Mouse (Mus musculus) hindbrain, postnatal 0 days (tissue): ENCODE measurements around the gene Drd2. TPM values are rescaled to one million over a fixed set of nuclear protein-coding genes. Genes with fewer than 3 reads are reported as not detected.

ENCODE experiments used
- ATAC-seq: fragments of 200-750 bp; cut with Nextera tagmentation; 2 replicates; pipeline ENCODE4 v1.8.0; 2017; ENCODE audit warnings: mild to moderate bottlenecking, moderate TSS enrichment, moderate library complexity
- DNase-seq: peaks from one replicate; pipeline ENCODE4 v3.0.0-alpha.2; 2015; ENCODE audit warnings: low spot score
- H3K27ac ChIP-seq: fragments of 300-500 bp; sonication (generic); 2 replicates; pipeline ENCODE4 v1.5.1; 2014; ENCODE audit warnings: mild to moderate bottlenecking
- H3K27me3 ChIP-seq: fragments of 300-500 bp; sonication (generic); 2 replicates; pipeline ENCODE4 v1.6.1; 2014; ENCODE audit warnings: low read length, mixed read lengths; ENCODE audit not compliant: insufficient read depth
- H3K36me3 ChIP-seq: fragments of 300-500 bp; sonication (generic); 2 replicates; pipeline ENCODE4 v1.6.1; 2014; ENCODE audit warnings: low read length, mixed read lengths; ENCODE audit not compliant: insufficient read depth
- H3K4me1 ChIP-seq: fragments of 300-500 bp; sonication (generic); 2 replicates; pipeline ENCODE4 v1.6.1; 2014; ENCODE audit warnings: antibody characterized with exemption, low read length, mixed read lengths; ENCODE audit not compliant: insufficient read depth
- H3K4me2 ChIP-seq: fragments of 300-500 bp; sonication (generic); 2 replicates; pipeline ENCODE4 v1.6.1; 2014; ENCODE audit warnings: low read depth, mild to moderate bottlenecking, low read length, moderate library complexity, mixed read lengths
- H3K4me3 ChIP-seq: fragments of 300-500 bp; sonication (generic); 2 replicates; pipeline ENCODE4 v1.5.1; 2014; ENCODE audit warnings: low read length
- H3K9ac ChIP-seq: fragments of 300-500 bp; sonication (generic); replicated peaks from 2 replicates; pipeline ENCODE4 v1.6.1; 2014; ENCODE audit warnings: mild to moderate bottlenecking, low read length, moderate library complexity, mixed read lengths
- H3K9me3 ChIP-seq: fragments of 300-500 bp; sonication (generic); 2 replicates; pipeline ENCODE4 v1.6.1; 2016; ENCODE audit warnings: low read length, mixed read lengths
- CTCF ChIP-seq: IDR thresholded peaks from 2 replicates; pipeline ENCODE4 v1.5.1; 2016; ENCODE audit warnings: antibody characterized with exemption, control low read depth, low read depth
- WGBS: fragments of 180-500 bp; shearing (Covaris S2); extraction: QIAGEN DNeasy Blood & Tissue Kit; methylation state at CpG from one replicate; pipeline ENCODE4 v1.1.7; 2014; 5-methylcytosine and 5-hydroxymethylcytosine counted together
- polyA plus RNA-seq: library from polyadenylated mRNA; unstranded; fragments of >200 nt; fragmentation: Nextera tagmentation; extraction: Ambion mirVana; gene quantifications from 2 replicates; pipeline ENCODE4 v1.2.1, GENCODE M21; 2015
- total RNA-seq: library from RNA; depleted of rRNA; stranded (reverse); fragments of >200 nt; gene quantifications from 2 replicates; pipeline ENCODE4 v1.2.3, GENCODE M21; 2014

The Drd2 gene
- total and polyA plus RNA-seq, 2 experiments from 2014 or later = 4.9 to 8.4 TPM

GRCm38 (mm10) chr9:49396006-49396405, 55.6 kb downstream of the Drd2 start:
- Histone ChIP-seq H3K36me3 (no peaks in the 10 kb centered on the region), H3K4me2 (no peak overlapping the region), H3K4me1 (no peaks in the 10 kb centered on the region), H3K9me3 (no peaks in the 10 kb centered on the region), H3K27ac (no peak overlapping the region), H3K4me3 (no peak overlapping the region), H3K9ac (no peak overlapping the region), H3K27me3 (no peaks in the 10 kb centered on the region)
- TF ChIP-seq CTCF = no peak
- DNase-seq (no peak), ATAC-seq (no peak)

- Histone ChIP-seq H3K27ac (no peak overlapping the region), H3K4me3 (no peak overlapping the region), H3K36me3 (no peaks in the 10 kb centered on the region), H3K4me1 (no peaks in the 10 kb centered on the region), H3K9me3 (no peaks in the 10 kb centered on the region), H3K9ac (no peak overlapping the region), H3K27me3 (no peaks in the 10 kb centered on the region), H3K4me2 (no peak overlapping the region)
- ATAC-seq (no peak), DNase-seq (no peak)
- WGBS = 69% methylated on average over 2 of the region's 2 CpGs
- no peak for TF ChIP-seq CTCF
These were observed 63.3 kb downstream of the Drd2 start for GRCm38 (mm10) chr9:49403711-49404110.

- no peak for ATAC-seq
- no peaks in the 10 kb centered on the region for H3K4me1 ChIP-seq
- H3K36me3 ChIP-seq = no peaks in the 10 kb centered on the region
- H3K9me3 ChIP-seq = no peaks in the 10 kb centered on the region
- no peak overlapping the region for H3K9ac ChIP-seq
- H3K4me2 ChIP-seq = no peak overlapping the region
- H3K27ac ChIP-seq = no peak overlapping the region
- H3K27me3 ChIP-seq = no peaks in the 10 kb centered on the region
- TF ChIP-seq CTCF = no peak
- DNase-seq = no peak
- H3K4me3 ChIP-seq = no peak overlapping the region
- WGBS = 72% methylated on average over 5 of the region's 5 CpGs
These were observed 66.6 kb downstream of the Drd2 start for GRCm38 (mm10) chr9:49407028-49407427.

GRCm38 (mm10) chr9:49410621-49411020, 70.2 kb downstream of the Drd2 start:
- ATAC-seq (no peak), DNase-seq (no peak)
- TF ChIP-seq CTCF = no peak
- Histone ChIP-seq H3K27ac (no peak overlapping the region), H3K9me3 (no peaks in the 10 kb centered on the region), H3K4me1 (no peaks in the 10 kb centered on the region), H3K36me3 (no peaks in the 10 kb centered on the region), H3K27me3 (no peaks in the 10 kb centered on the region), H3K4me2 (no peak overlapping the region), H3K4me3 (no peak overlapping the region), H3K9ac (no peak overlapping the region)
- WGBS = 86% methylated on average over 5 of the region's 5 CpGs

GRCm38 (mm10) chr9:49423866-49424265, 83.4 kb downstream of the Drd2 start:
- H3K4me3 ChIP-seq = no peak overlapping the region
- H3K36me3 ChIP-seq = no peaks in the 10 kb centered on the region
- DNase-seq = no peak
- H3K9ac ChIP-seq = no peak overlapping the region
- no peaks in the 10 kb centered on the region for H3K9me3 ChIP-seq
- WGBS = 94% methylated on average over 5 of the region's 5 CpGs
- H3K27ac ChIP-seq = no peak overlapping the region
- ATAC-seq = no peak
- H3K27me3 ChIP-seq = no peaks in the 10 kb centered on the region
- H3K4me1 ChIP-seq = peaks cover under 1% of the 10 kb centered on the region; the same call in 1 of the 2 replicates
- TF ChIP-seq CTCF = no peak
- no peak overlapping the region for H3K4me2 ChIP-seq

- no peak overlapping the region for H3K27ac ChIP-seq
These were observed 85.2 kb downstream of the Drd2 start for GRCm38 (mm10) chr9:49425585-49425984.

GRCm38 (mm10) chr9:49426921-49427320, 86.5 kb downstream of the Drd2 start, which contains the start of gene Ankk1:
TSS of gene Ankk1 (minus strand) at chr9:49427021.
- Histone ChIP-seq H3K27me3 (no peaks in the 10 kb centered on the region), H3K9ac (no peak within 1 kb of the TSS), H3K9me3 (no peaks in the 10 kb centered on the region), H3K36me3 (no peaks in the 10 kb centered on the region), H3K27ac (no peak within 1 kb of the TSS), H3K4me3 (no peak within 1 kb of the TSS), H3K4me2 (no peak within 1 kb of the TSS), H3K4me1 (peaks cover 6% of the 10 kb centered on the region; the same call in 1 of the 2 replicates)
- TF ChIP-seq CTCF = no peak
- DNase-seq (no peak), ATAC-seq (no peak)
- WGBS = 85% methylated on average over 7 of the region's 7 CpGs

More at GRCm38 (mm10) chr9:49425585-49425984, 85.2 kb downstream of the Drd2 start:
- H3K4me1 ChIP-seq = peaks cover 6% of the 10 kb centered on the region; the same call in 1 of the 2 replicates
- H3K4me2 ChIP-seq = no peak overlapping the region
- H3K27me3 ChIP-seq = no peaks in the 10 kb centered on the region
- no peak overlapping the region for H3K9ac ChIP-seq
- WGBS = 48% methylated on average over 1 of the region's 1 CpGs
- ATAC-seq (no peak), DNase-seq (no peak)
- H3K36me3 ChIP-seq = no peaks in the 10 kb centered on the region
- TF ChIP-seq CTCF = no peak
- no peaks in the 10 kb centered on the region for H3K9me3 ChIP-seq
- H3K4me3 ChIP-seq = no peak overlapping the region
